Mouse (Mus musculus) granulocyte monocyte progenitor cell, adult 5-6 weeks (primary cell): ENCODE measurements at regions not wholly inside any gene's neighbourhood (a gene's known extent, or its start where the extent isn't known, plus 50 kb on each side); places are given as distances from the start of the nearest gene placed in this dataset.

ENCODE experiments used
- ATAC-seq: replicated peaks from 2 replicates; pipeline ENCODE4 v1.8.0; 2016; ENCODE audit warnings: mild to moderate bottlenecking, moderate TSS enrichment, inconsistent platforms; ENCODE audit not compliant: poor library complexity, severe bottlenecking

DNA sequence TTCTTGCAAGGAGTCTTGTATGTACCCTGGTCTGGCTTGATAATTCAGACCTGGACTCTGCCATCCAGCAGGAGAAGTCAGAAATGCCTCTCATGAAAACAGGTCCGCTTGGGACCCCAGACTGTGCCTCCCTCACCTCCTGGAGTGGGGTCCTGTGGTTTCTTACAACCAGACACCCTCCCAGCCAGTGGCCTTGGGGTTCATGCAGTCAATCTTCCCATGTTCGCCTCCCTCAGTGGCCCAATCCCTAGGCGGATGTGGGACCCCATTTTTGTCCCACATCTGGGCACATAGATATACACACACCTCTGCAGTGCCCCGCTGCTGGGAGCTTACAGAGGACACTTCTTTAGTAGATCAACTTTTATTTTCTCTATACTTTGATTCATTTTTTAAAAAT lies 217.7 kb downstream of the Lrfn2 start:
- no peak for ATAC-seq

DNA sequence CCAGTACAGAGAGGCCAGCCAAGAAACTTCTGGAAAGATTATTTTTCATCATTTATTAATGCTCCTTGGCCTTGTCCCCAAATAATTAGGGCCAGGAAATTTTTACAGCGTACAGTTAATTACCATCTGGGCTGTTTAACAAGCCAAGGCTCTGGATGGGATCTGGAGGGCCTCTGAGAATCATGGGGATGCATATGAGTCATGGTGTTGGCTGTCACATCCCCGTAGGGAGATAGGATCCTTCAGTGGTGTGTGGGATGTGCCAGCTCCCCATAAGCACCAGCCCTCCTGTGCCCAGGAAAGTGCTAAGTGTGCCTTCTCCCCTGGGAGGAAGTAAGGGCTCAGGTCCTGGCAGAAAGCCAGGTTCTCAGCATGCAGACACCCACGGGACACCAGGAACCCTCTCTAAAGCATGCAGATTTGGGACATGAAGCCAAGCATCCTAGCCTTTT lies 218.8 kb downstream of the Lrfn2 start:
- no peak for ATAC-seq

DNA sequence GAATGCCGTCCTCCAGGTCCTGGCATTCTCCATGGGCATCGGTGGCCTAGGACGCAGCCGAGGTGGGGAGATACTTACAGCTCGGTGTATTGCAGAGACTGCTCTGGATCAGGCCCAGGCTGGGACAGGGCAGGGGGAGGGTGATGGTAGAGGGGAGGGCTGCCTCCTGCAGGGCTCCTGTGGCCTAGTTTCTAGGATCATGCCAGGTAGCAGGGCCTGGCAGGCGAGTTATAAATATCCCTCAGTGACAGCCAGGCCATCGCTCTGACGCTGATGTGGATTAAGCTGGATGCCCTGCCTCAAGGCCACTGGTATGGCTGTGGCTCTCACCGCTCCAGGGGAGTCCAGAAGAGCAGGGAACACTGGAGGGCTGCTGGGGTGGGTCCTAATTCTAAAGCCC lies 221.8 kb downstream of the Lrfn2 start:
- ATAC-seq = no peak

GRCm38 (mm10) chr17:49155001-49155515 lies 222.9 kb downstream of the Lrfn2 start:
- ATAC-seq = no peak

GRCm38 (mm10) chr17:49157586-49157985 lies 225.4 kb downstream of the Lrfn2 start:
- no peak for ATAC-seq

GRCm38 (mm10) chr17:49171252-49172047 lies 239.3 kb downstream of the Lrfn2 start:
- peak; percentile 80 for ATAC-seq

DNA sequence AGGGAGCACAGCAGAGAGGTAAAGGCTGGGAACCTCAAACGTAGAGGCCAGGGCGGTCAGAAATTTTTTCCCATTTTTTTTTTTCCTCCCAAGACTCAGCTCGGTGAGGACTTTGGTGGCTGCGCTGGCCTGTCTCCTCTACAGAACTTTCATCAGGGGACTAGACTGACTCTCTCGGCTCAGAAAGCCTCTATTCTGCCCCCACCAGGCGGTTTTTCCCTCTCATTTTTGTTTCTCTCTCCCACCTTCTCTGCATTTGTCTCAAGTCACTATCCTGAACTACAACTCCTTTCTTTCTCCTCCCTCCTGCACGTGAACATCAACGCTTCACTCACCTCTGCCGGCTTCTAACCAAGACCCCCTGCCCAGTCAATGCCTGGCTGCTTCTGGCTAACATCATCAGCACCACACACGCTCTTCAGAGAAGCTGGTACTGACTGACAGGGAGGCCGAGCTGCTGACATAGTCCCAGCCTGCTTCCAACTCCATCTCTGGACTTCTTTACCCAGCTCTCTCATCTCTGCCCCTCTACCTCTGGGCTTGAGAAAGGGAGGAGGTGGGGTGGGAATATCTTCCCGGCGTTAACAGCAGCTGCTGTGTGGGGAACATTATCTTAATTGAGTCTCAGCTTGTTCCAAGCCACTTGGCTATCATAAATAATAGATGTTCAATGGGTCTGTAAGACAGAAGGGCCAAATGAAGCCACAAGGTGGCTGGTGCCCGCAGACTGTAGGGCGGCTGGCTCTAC lies 240.0 kb downstream of the Lrfn2 start:
- ATAC-seq = no peak

DNA sequence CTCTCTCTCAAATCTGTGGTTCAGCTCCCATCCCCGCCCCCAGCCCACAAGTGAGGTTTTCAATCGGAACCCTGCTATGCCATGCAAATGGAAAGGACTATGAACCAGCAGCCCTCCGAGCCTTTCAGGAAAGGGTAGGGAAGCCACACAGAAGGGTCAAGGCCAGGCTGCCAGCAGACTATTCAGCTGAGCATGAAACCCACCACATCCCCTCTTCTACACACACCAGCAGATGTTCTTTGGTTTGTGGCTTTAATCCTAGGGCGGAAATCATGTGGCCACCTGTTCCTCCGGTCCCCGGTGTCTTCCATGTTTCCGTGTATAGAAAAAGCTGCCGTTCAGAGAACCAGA lies 240.6 kb downstream of the Lrfn2 start:
- ATAC-seq = peak; percentile 35

DNA sequence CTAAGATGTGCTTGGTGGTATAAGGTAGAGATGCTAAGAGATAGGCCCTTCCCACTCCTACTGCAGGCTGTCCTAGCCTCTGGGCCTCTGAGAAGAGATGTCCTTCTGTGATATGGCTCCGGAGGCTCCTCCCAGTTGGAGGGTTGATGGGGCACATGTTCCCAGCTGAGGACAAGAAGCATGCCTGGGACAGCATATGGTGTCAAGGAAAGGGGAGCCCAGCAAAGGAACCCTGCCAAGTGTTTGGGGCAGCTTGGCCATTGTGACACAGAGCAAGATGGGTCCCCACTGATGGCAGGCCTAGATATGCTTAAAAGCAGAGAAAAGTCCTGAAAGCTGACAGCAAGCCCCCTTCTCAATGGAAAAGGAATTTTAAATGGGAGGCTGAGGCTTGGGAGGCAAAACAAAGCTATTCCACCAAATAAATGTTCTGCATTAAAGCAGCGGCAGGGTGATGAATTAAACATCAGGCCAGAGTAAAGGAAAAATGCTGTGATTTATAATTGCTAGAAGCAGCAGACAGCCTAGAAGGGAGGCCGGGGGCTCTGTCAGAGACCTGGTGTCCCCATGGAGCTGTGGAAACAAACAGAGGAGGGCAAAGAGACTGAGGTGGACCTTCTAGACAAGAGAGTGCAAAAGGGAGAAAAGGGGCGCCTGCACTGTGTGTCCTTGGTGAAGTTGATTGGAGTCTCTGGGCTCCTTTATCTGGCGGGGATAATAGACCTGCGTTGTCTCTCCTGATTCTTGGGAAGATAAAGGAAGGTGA lies 246.0 kb downstream of the Lrfn2 start:
- ATAC-seq = no peak

DNA sequence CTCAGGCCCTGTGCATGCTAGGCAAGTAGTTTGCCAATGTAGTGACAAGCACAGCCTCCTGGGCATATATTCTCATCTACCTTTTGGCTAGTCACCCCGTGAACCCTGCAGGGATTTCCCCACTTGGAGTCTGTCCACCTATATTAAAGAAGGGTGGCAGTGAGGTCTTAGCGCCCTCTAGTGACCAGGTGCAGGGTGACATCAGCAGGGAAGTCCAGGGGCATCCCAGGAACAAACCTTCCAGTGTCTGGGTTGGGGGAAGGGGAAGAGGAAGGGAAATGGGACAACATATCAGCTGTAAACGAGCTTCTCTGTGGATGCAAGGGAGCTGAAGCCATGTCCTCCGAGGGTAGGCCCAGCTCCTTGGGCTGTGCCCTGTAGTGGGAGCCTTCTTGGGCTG lies 245.7 kb upstream of the Mocs1 start:
- peak; percentile 58 for ATAC-seq

DNA sequence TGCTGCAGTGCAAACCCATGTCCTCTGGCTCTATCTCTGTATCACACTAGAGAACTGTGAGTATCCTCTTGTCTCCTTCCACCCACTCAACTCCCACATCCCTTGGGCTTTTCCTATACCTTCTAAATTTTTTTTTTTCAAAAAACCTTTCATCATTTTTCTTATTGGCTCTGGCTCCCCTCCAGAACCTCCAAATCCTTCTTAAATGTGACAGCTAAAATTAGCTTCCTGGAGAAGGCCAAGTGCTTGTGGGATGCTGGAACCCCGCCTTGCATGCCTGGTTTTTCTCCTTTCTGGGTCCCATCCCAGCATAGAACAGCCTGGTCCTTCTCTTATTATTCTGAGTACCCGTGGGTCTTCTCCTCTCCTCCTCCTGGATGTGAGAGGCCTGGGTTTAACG lies 244.2 kb upstream of the Mocs1 start:
- no peak for ATAC-seq

DNA sequence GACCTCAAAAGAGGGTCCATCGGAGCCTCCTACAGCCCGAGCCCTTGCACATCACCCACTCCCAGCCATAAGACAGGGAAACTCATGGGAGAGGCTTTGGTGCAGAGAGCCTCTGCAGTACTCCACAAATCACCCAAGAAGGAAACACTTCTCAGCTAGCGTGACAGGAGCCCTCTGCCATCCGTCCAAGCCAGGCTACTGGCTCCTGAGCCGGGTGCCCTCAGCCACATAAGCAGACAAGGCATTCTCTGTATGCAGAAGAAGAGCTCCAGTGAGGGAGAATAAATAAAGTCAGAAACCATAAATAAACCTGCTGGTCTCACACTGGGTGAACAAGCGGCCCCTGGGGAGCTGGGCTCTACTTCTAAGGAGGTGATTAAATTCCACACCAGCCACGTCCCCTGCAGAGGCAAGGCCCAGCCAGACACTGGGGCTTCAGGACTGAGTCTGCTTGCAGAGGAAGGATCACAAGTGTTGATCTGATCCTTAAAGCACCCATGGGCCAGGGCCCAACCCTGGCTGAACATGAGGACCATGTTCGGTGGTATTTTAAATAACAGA lies 243.0 kb upstream of the Mocs1 start:
- no peak for ATAC-seq

GRCm38 (mm10) chr17:49189765-49190164 lies 238.4 kb upstream of the Mocs1 start:
- ATAC-seq = peak; percentile 66

GRCm38 (mm10) chr17:49190337-49190736 lies 237.8 kb upstream of the Mocs1 start:
- ATAC-seq = no peak

DNA sequence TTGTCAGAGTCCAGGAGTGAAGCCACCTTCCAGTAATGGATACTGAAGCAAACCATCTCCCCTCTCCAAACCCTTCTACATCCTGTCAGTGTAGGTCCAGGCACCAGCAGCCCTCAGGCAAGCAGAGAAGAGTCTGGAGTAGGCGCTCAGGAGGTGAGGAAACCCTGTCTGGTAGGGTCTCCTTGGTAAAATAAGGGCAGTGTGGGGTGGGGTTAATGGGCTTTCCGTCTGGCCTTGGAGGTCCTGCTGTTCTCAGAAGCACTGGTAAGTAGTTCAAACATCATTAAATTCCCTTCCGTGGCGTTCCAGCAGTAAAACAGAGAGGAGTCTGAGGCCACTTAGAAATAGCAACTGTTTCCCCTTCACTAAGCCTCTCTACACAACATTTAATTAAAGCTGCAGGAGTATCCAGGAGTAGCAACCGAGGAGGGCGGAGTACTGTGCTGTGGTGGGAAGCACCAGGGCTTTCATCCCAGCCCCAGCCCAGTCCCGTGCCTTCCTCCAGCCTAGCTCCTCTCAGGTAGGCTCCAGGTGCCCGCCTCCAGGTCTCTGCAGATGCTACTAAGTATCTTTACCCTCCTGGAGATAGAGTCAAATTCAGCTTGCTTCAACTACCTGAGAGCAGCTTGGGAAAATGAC lies 232.0 kb upstream of the Mocs1 start:
- no peak for ATAC-seq

DNA sequence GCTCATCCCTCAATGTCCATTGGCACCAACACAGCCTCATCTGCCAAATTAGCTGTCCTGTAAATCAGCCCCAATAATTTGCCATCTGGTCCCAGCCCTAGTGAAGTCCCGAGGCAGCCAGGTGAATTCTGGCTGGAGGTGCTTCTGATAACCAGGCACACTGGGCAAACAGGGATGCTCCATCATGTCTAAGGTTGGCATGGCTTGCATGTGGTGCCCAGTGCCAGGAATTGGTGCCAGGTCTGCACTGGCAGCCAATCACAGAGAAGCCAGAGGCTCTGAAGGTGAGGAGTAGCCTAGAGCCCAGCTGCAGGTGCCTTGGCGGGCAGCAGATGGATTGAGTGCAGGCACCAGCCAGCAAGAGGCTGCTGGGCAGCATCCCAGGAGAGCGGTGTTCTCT lies 226.7 kb upstream of the Mocs1 start:
- no peak for ATAC-seq

DNA sequence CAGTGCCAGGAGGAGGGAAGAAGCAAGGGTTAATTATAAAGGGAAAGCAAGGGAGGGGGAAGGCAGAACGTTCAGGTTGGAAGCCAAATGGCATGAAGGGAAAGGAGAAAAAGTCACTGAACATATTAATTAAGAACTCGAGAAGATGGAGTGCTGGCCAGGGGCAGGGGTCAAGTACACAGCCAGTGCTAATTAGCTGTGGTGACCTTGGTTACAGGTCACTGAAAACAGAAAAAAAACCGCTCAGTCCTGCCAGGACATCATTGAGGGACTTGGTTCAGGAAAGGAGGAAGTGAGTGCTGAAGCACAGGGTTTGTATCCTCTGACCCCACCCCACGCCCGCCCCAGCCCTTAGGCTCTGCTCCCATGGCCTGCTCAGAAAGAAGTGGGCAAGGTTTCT lies 223.1 kb upstream of the Mocs1 start:
- no peak for ATAC-seq

DNA sequence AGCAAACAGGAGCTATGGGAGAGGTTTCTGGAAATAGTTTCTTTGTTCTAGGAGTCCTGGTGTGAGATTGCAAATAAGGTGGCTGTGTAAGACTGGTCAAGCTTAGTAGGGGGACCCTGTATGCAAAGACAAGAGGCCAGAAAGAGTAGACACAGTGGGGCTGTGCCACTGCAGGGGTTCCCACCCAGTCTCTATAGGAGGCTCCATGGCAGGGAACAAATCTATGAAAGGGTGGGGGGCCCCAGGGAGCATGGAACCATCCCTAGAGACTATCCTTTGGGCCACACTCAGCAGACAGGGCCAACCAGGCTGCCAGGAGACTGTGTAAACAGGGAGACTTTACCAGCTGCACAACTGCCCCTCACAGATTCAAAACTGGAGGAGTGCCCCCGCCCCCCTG lies 222.6 kb upstream of the Mocs1 start:
- ATAC-seq = no peak

DNA sequence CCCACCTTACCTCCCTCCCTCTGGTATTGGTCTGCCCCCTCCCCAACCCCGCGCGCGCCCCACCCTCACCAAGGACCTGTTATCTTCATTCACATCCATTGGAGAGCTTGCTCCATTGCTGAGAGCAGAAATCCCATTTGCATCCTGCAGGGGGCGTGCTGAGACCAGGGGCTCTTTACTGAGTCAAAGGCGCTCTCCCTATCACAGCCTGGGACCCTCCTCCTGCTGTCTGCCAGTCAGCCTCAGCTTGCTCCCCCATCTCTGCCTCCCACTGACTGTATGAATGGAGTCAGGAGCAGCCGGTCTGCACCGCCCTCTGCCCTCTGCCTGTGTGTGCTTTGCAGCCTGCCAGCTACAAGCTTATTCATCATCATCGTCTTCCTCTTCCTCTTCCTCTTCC lies 221.5 kb upstream of the Mocs1 start:
- no peak for ATAC-seq

- no peak for ATAC-seq
Measured at GRCm38 (mm10) chr17:49208315-49208820, 219.8 kb upstream of the Mocs1 start.
